Mouse (Mus musculus) megakaryocyte-erythroid progenitor cell, adult 5-6 weeks (primary cell): Measurements from ENCODE around the gene Zdhhc4. TPM values are rescaled to one million over a fixed set of nuclear protein-coding genes. Genes with fewer than 3 reads are reported as not detected.

ENCODE experiments used
- ATAC-seq: replicated peaks from 2 replicates; pipeline ENCODE4 v1.8.0; 2016; ENCODE audit warnings: mild to moderate bottlenecking, inconsistent platforms; ENCODE audit not compliant: severe bottlenecking, poor library complexity, low FRiP score, low TSS enrichment
- total RNA-seq, 2 experiments: library from RNA; stranded (forward) in 1 of 2; stranded (reverse) in 1 of 2; fragments of 200-1000, 215-1000 nt in 1 of 2; fragments of >200 nt in 1 of 2; fragmentation: Nextera tagmentation in 1 of 2; gene quantifications; 2 replicates each; pipeline ENCODE4 v1.2.3; 2014 to 2017

The Zdhhc4 gene
- 70.6 and 74.5 TPM in 2 replicates for total RNA-seq (2014; fragmentation: Nextera tagmentation)
- total RNA-seq (2017), result 23.2 and 40.8 TPM in 2 replicates

DNA sequence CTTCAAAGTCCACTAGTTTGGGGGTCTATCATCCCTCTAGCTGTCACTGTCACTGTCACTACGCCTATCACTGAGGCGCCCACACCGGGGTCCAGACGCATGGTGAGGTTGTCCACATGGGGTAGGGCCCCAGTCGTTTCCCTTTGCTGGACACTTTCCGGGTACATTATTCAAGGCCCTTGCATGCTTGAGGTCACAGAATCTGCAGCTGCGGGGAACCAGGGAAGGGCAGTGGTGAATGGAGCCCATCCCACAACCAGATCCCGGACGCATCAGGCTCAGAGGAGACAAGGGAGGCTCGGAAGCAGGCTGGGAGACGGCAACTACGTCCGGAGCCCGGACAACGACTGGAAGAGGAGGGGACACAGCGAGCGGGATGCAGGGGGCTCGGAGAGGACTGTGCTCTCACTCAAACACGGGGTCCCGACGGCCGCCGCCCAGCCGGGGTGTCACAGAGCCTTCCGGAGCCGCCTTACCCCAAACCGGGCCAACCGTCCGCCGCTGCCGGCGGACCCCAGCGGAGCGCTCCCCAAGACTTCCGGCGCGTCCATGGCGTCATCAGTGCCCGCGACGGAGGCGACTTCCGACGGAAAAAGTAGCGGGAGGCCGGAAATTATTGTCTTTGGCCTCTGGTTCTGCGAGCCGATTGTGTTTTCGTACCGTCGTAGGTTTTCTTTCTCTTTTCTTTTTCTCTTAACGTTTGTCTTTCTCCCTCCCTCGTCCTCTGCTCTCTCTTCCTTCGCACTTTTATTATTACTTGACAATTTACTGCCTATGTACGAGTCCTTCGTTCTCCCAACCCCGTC, at the start of gene Zdhhc4:
TSS of gene Zdhhc4 (minus strand) at position 567 of the 806 bp plus-strand sequence.
- ATAC-seq, result peak; percentile 80

DNA sequence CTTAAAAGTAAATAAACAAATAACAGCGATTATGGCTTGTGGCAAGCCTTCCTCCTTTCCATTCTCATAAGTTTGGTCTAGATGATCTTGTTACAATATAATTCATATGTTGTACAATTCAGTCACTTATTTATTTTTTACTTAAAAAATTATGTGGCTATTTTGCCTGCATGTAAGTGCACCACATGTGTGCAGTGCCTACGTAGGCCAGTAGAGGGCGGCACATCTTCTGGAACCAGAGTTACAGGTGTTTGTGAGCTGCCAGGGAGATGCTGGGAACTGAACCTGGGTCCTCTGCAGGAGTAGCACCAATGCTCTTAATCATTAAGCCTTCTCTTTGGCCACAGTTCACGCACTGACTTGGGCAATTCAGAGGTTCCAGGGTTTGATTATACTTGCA, 47.1 kb upstream of the Zdhhc4 start:
- ATAC-seq, result no peak

DNA sequence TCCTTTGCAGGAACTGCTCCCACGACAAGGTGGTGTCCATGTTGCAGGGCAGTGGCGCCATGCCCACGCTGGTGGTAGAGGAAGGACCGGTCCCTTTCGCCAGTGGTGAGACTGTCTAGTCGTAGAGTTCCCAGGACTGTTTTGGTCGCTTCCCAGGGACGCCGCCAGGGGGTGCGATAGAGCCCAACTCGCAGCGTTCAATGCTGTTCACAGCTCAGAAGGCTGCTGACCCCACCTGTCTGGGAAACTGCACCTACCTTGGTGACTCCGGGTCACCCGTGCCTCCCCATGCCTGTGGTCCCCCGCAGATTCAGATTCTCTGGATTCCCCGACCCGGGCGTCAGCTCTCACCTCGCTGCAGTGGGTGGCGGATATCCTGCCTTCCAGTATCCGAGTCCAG, 46.2 kb upstream of the Zdhhc4 start:
- ATAC-seq, result peak; percentile 71

DNA sequence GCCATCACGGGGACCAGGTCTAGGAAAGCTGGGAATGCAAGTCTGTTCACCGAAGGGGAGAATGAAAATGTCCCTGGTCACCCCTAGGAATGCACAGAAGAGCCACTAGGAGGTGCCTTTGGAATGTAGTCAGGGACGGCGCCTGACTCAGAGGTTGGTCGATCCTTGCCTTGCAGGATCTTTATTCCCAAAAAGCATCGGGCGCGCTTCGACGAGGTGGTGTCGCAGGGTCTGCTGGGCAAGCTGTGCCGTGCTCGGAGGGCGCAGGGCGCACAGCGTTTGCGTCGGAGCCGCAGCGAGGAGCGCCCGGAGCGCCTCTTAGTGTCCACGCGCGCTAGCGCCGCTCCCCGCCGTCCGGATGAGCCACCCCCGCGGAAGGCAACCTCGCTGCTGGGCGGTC, 43.8 kb upstream of the Zdhhc4 start:
- ATAC-seq, result no peak

DNA sequence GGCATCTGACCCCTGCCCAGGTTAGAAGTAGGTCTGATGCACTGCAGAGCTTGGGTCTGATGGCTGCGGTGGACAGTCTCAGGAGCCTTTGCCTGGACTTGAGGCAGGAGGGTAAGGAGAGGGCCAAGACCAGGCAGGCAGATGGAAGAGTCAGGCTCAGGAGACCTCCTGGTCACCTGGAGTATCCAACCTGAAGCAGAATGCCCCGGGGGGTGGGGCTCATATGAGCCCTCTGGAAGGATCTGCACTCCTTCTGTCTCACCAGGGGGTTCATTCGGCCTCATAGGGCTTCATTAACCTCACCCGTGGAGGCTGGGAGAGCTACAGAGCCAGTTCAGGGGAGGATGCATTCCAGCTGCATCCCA, 42.1 kb upstream of the Zdhhc4 start:
- ATAC-seq, result no peak

DNA sequence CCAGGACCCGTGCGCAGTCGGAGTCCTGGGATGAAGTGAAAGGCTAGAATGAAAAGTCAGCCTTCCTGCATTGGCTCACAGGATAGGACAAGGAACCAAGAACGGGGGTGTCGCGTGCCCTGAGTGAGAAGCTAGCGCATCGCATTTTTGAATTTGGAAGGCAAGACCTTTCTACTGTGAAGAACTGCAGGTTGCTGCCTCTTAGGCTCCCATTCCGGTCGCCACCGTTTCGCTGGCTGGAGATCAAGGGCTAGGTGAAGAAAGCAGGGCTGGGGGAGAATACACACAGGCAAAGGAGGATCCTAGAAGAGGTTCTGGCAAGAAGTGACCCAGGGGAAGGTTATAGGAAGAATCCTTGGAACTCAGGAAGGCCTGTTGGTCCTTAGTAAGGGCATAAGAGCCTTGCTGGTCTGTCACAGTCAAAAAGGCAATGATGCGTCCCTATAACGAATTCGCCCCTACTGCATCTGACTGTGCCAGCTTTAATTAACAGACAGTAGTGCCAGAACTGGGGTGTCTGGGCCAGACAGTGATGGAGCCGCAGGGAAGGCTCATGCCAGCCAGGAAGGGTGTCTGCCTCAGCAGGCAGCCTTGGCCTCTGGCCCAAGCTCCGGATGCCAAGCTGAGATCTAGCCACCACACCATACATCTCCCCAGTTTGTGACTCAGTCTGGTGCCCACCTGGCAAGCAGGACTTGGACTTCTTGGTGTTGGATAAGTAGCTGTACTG, 41.5 kb upstream of the Zdhhc4 start:
- ATAC-seq, result no peak

DNA sequence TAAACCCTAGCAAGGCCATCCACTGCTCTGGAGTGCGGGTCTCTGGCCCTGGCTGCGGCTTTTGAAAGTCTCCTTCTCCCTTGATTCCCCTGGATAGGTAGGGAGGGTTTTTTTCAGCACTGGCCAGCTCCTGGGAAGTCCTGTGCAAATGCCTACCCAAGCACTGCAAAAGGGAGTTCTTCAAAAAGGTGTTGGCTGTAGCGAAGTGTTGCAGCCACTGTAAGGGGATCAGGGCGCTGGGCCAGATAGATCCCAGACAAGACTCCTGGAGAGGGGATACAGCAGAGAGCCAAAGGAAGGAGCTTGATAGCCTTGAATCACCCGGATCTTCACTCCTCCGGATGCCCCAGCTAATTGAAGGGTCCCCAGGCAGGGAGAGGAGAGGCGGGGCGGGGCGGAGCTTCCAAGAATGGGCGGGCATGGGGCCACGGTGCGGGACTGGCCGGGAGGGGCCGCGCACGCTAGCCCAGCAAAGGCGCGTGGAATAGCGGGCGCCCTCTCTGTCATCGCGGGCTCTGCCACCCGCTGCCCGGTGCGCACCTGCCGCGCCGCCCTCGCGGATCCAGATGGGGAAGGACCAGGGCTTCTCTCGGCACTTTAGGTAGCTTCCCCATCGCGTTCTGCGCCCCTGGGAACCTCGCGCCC, 40.7 kb upstream of the Zdhhc4 start:
- ATAC-seq, result no peak

DNA sequence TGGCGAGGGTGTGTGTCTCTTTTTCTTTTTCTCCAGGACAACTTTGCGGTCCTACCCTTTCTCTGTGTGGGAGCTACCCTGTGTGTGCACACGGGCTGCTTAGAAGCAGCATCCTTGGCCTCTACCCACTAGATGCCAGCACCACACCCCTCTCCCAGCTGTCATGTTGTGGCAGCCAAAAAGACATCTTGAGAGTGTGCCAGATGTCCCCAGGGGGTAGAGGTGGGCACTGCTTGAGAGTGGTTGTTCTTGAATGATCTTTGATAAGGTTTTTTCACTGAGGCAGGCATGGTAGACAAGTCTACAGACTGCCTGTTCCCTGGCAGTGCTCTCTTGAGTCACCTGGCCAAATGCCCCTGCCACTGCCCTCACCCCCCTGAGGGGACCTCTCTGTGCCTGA, 38.9 kb upstream of the Zdhhc4 start:
- ATAC-seq, result no peak

DNA sequence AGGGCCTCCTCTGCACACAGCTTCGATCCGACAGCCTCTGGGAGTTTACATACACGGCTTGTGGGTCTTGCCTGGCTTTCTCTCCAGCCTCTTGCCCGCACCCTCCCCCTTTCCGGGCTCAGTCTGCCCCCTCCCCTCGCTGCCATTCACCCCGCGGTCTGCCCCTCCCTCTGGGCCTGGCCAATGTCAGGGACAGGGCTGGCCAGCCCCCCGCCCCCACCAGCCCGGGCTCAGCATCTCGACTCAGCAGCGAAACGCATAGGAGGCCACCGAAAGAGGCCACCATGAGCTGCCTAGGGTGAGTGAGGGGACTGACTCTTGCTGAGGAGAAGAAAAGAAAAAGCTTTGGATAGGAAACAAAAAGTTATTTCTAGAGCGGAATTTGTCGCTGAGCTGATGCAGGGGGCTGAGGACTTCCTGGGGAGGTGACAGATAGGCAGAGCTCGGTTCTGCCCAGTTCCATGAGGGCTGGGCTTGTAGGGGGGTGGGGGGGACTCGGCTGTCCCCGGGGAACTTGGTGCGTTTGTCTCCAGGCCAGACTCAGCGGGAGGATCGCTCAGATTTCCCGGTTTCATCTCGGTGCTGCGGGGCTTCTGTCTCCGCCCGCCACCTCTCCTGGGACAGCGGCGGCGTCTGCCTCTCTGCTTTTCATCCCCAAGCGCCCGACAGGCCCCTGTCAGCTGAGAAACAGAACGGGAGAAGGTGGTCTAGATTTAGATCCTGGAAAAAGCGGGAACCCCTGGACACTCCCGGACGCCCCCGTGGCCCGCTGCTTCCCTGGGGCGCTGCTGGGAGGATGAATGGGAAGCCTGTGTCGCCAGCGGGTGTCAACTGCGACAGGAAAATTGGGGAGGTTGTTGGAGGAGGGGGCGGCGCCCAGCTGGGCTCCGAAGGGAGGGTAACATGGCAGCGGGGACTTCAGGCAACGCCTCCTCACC, 34.9 kb upstream of the Zdhhc4 start:
- ATAC-seq, result no peak

DNA sequence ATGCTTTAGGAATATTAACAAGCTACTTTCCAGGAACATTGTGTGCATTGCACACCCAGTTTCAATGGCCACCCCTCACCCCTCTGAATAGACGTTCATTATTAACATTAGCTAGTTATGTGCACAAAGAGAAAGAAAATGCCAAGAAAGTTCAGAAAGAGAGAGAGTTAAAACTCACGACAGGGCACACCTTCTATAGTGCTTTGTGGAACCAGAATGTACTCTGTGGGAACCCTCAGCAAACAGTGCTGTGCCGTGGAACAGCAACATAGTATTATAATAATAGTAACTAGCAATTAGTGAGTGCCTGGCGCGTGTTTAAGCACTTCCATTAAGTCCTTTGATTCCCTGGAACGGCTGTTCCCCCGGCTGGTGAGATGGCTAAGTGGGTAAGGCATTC, 32.4 kb upstream of the Zdhhc4 start:
- ATAC-seq, result no peak

DNA sequence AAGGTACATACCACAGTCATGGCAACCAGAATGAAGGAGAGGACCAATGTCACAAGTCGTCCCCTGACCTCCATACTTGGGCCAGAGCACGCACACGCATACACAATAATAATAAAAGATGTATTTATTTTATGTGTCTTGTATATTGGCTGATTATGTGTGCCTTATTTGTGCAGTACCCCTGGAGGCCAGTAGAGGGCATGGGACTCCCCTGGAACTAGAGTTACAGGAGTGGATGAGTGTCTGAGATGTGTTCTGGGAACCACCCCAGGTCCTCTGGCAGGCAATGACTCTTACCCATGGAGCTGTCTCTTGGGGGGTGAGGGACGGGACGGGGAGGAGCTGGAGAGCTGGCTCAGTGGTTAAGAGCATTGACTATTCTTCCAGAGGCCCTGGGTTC, 30.9 kb upstream of the Zdhhc4 start:
- ATAC-seq, result 0 out of 2 replicates have a peak, but pooled peaks have one; percentile 46

DNA sequence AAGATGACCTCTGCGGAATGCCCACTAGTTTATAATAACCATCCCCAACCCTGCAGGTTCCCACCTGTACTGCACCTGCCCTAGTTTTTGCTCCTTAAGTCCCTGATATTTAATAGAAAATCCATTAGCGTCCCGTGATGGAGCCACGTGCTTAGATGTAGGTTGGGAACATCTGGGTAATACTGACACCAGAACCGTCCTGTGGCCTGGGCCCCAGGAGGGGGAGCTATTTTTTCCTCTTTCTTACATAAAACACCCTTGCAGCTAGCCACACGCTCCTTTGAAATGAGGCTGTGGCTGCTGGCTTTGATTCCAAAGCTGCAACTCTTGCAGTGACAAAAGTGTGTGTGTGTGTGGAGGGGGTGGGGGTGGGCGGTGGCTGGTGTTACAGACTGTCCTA, 30.2 kb upstream of the Zdhhc4 start:
- no peak for ATAC-seq

DNA sequence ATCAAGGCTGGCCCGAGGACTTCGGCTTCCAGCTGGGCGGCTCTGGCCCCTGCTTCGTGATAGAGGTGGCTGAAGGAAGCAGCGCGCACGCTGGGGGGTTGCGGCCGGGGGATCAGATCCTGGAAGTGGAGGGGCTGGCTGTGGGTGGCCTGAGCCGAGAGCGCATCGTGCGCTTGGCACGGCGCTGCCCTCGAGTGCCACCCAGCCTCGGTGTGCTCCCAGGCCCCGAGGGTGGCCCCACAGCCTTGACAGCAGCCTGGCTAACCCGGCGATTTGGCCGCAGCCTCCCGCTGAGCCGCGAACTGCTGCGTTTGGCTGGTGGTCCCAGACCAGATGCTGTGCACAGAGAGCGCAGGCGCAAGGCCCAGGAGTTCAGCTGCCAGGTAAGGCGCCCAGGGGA, 28.5 kb upstream of the Zdhhc4 start:
- ATAC-seq, result no peak

DNA sequence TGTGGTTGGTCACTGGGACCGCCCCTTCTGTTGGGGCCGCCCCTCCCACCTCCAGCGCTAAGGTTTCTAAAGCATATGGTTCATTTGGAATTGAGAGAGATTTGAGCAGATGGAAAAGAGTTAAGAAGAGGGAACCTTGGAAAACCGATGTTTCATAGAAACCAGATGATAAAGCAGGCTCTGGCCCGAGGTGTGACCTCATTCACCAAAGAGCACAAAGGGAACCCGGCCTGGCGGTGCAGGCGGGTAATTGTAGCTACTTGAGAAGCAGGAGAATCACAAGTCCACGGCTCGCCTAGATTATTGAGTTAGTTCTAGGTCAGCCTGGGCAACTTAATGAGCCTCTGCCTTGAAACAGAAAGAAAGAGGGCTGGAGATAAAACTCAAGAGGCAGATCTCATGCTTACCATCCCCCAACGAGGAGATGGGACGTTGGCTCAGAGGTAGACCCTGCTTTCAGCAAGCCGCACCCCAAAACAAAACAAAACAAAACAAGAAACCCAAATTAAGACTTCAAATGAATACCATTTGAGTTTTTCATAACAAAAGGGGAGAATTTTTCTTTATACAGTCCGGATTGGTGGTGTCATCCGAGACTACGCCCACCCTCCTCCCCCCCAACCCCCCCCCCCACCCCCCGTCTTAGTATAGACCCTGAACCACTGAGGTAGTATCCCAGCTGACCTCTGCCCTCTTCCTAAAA, 27.8 kb upstream of the Zdhhc4 start, which contains the start of gene Grid2ip:
TSS of gene Grid2ip (plus strand) at position 653 of the 703 bp plus-strand sequence.
- no peak for ATAC-seq

DNA sequence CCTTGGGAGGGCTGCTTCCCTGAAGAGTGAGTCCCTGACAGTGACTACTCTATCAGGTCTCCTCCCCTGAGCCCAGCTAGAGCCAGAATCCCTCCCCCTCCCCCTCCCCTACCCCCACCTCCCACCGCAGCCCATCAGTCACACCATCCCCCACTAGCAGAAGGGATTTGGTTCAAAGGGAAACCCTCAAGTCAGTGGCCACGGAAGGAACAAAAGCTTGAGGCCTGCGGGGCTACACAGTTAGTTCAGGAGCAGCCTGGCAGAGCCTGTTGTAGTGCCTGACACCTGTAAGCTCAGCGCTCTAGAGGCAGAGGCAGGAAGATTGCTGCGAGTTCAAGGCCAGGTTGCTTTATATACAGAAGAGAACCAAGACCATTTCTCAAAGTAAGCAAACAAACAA, 27.0 kb upstream of the Zdhhc4 start:
- no peak for ATAC-seq

DNA sequence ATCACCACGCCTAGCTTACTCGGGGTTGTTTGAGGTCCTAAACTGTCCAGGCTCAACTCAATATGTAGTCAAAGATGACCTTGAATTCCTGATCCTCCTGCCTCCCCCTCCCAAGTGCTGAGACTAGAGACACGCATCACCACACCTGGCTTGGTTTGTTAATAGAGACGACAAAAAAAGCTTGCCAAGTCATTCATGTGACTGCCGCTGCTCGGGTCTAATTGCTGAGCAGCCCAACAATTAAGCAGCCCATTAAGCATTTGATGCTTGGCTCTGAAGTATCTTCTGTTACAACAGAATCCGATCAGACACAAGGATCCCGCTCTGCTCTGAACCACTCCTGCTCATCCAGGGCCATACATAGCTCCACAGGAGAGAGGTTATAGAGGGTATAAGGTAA, 17.3 kb upstream of the Zdhhc4 start:
- ATAC-seq, result no peak

DNA sequence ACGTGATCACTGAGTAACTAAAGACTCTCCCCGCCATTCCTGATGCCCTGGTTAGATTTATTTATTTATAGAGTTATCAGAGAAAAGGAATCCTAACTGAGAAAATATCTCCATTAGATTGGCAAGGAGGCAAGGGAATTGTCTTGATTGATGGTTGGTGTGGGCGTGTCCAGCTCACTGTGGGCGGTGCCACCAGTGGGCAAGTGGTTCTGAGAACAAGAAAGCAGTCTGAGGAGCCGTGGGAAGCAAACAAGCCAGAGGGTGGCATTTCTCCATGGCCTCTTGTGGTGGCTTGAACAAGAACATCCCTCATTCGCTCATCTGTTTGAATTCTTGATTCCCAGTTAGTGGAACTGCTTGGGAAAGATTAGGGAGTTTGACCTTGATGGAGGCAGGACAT, 10.5 kb upstream of the Zdhhc4 start:
- no peak for ATAC-seq

DNA sequence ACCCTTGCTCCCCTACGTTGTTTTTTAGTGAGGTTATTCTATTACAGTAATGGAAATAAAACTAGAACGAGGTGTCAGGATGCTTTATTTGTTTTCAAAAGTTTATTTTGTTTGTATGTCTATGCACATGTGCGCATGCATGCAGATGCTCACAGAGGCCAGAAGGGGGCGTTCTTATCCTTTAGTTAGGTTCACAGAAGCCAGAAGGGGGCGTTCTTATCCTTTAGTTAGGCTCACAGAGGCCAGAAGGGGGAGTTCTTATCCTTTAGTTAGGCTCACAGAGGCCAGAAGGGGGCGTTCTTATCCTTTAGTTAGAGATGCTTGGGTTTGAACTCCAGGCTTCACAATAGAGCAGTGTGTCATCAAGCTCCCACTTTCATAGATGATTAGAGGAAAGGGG, 7.5 kb upstream of the Zdhhc4 start:
- ATAC-seq, result peak; percentile 35; the same call in 1 of the 2 replicates

DNA sequence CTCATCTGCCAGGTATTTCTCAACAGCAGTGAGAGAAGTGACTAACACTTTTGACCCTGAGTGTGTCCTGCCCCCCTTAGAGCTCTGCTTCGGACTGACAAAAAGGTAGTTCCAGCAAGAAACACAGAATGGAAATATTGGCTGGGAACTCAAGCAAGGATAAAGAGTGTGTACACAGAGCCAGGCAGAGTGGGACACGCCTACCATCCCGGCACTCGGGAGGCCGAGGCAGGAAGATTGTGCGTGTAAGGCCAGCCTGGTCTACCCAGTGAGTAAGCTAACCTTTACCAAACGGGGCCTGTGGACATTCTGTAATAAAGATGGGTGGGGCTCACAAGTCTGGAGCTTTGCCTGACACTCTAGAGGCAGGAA, 6.0 kb upstream of the Zdhhc4 start:
- ATAC-seq, result no peak
